Mouse (Mus musculus): ENCODE data around the gene Runx1.

DNA sequence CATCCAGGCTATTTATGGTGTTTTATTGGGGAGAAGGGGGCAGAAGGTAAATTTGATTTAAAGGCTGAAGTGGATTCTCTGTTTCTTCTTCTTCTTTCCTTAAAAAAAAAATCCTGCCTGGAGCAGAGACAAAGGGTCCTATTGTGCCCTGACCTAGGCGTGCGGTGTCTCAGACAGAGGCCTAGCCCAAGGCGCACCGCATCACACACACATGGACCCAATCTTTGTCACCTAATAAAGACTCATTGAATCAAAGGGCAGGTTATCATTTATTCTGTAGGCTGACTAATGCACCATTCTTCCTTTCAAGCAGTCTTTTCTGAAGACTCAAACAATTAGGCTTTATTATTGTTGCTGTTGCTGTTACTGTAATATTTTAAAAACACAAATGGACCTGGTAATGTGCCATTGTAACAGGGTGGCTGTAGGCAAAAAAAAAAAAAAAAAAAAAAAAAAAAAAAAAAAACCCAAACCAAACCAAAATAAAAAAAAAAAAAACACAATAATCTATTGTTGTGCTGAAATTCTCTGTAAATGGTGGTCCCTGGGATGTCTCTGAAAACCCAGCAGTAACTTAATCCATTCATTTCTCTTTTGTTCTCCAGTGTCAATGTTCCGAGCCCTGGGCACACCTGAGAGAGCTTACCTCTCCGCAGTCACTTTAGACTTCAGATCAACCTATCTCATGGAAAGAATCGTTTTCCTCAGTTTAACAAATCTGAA lies 86.7 kb downstream of the Runx1 start:
- TF ChIP-seq CTCF (IDR thresholded peaks at IDR 0.05; ENCODE audit: extremely low read depth, insufficient read depth, low read length) (no peak), POLR2A (IDR thresholded peaks at IDR 0.05; ENCODE audit: extremely low read depth, insufficient read depth, low read length) (no peak)

All from cortical plate, adult 2 months (tissue).